Mouse (Mus musculus) brain, embryonic 14.5 days (tissue): ENCODE results near the gene 9530068E07Rik.

Experiments used
- CTCF ChIP-seq: fragments of 200-500 bp; IDR thresholded peaks from 2 replicates; pipeline ENCODE4 v1.5.1; 2012; ENCODE audit warnings: inconsistent platforms, mild to moderate bottlenecking, moderate library complexity, borderline replicate concordance; ENCODE audit not compliant: insufficient read depth, insufficient read length; ENCODE audit errors: extremely low read depth
- POLR2A ChIP-seq: fragments of 200-500 bp; IDR thresholded peaks from 2 replicates; pipeline ENCODE4 v1.6.1; 2012; ENCODE audit warnings: mild to moderate bottlenecking, inconsistent platforms, borderline replicate concordance; ENCODE audit not compliant: poor library complexity, insufficient read depth, insufficient read length, severe bottlenecking; ENCODE audit errors: extremely low read depth

DNA sequence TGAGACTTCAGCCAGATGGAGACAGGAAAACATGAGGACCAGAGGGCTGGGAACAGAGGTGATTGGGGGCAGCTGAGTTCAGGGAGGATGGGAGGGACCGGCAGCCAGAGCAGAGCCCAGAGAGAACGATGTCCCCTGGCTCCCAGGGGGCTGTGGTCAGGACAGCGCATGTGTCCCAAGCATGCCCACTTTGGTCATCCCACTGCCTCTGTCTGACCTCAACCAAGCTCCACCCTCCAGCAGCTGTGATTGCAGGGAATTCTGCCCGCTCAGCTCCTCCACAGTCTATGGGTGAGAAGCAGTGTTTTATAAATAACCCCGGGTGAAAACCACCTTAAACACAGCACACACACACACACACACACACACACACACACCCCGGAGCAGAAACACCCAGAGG is 33.2 kb downstream of the 9530068E07Rik start:
- no peak for TF ChIP-seq CTCF
- TF ChIP-seq POLR2A = no peak
